Mouse (Mus musculus): ENCODE results near the gene Atp2c2. TPM values are rescaled to one million over a fixed set of nuclear protein-coding genes. Genes with fewer than 3 reads are reported as not detected.
A peak's percentile ranks its signal among the peaks of the same experiment; 100 is the strongest.

Gene Atp2c2
- polyA plus RNA-seq, 1 experiment from 2014 or later = 0.51 TPM

DNA sequence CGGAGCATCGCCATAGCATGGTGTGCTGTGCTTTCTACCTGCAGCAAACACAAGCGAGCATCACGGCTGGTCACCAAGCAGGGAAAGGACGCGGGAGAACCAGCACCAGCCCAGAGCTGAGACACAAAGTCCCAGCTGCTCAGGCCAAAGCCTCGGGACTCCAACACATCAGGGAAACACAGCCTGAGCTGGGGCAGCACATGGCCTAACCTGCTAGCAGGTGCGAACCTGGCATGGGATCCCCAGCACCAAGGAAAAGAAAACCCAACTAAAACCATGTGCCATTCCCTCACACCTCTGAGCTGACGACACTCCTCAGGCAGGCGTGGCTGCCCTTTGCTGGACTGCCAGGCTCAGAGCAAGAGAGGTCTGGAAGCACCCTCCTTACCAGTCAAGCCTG is 65.5 kb downstream of the Atp2c2 start:
- H3K36me3 ChIP-seq (ENCODE audit: control insufficient read depth, insufficient read depth, low read length) = peaks cover 5% of the 10 kb centered on the region; the same call in 1 of the 2 replicates
- H3K27ac ChIP-seq (ENCODE audit: low read depth, low read length) = peak overlapping the region; percentile 25
- H3K9me3 ChIP-seq (ENCODE audit: control insufficient read depth, low read length) = no peaks in the 10 kb centered on the region
- ATAC-seq (replicated peaks; ENCODE audit: low FRiP score) = no peak
- H3K27me3 ChIP-seq (replicated peaks; ENCODE audit: control insufficient read depth, insufficient read depth, low read length) = no peaks in the 10 kb centered on the region
- H3K4me3 ChIP-seq (ENCODE audit: low read depth, low read length) = no peak overlapping the region
- H3K4me1 ChIP-seq (replicated peaks; ENCODE audit: control insufficient read depth, insufficient read depth, low read length) = peaks cover 18% of the 10 kb centered on the region
- no peak for DNase-seq (ENCODE audit: low spot score)
- 83% methylated on average over 10 of the region's 10 CpGs for WGBS
- H3K9ac ChIP-seq (ENCODE audit: low read depth, low read length) = no peak overlapping the region
- peak overlapping the region; percentile 44 for H3K4me2 ChIP-seq

DNA sequence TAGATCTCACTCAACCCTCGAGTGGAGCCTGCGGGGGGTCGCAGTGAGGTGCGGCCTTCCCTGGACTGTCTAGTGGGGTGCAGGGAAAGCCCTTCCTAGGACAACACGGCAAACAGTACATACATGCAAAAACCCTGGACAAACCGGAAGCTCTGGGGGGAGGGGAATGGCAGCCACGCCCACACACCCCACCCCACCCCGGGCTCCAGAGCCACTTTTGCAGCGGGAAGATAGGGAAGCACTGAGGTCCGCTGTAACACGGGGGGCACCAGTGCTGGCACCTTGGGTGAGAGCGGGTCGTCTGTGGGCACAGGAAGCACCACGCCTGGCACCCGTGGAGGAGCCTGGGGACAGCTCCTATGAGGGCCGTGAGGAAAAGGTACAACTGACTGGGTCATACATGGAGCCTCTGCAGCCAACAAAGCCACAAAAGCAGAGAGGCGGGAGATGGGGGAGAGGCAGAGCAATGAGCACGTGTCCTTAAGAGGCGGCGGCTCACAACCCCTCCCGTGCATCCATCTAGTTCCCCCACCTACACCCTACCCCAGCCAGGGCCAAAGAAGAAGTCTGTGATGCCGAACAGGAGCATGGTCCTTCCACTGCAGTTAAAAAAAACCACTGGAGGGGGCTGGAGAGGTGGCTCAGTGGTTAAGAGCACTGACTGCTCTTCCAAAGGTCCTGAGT is 66.1 kb downstream of the Atp2c2 start:
- Histone ChIP-seq H3K4me1 (replicated peaks; ENCODE audit: control insufficient read depth, insufficient read depth, low read length) (peaks cover 18% of the 10 kb centered on the region), H3K9me3 (ENCODE audit: control insufficient read depth, low read length) (no peaks in the 10 kb centered on the region), H3K27ac (ENCODE audit: low read depth, low read length) (peak overlapping the region; percentile 25), H3K36me3 (ENCODE audit: control insufficient read depth, insufficient read depth, low read length) (peaks cover 5% of the 10 kb centered on the region; the same call in 1 of the 2 replicates), H3K27me3 (replicated peaks; ENCODE audit: control insufficient read depth, insufficient read depth, low read length) (no peaks in the 10 kb centered on the region), H3K4me3 (ENCODE audit: low read depth, low read length) (peak overlapping the region; percentile 20; the same call in 1 of the 2 replicates), H3K4me2 (peak overlapping the region; percentile 44), H3K9ac (ENCODE audit: low read depth, low read length) (peak overlapping the region; percentile 40; the same call in 1 of the 2 replicates)
- 63% methylated on average over 22 of the region's 22 CpGs for WGBS
- peak; percentile 73 for ATAC-seq (replicated peaks; ENCODE audit: low FRiP score)
- DNase-seq (ENCODE audit: low spot score) = peak; percentile 56

DNA sequence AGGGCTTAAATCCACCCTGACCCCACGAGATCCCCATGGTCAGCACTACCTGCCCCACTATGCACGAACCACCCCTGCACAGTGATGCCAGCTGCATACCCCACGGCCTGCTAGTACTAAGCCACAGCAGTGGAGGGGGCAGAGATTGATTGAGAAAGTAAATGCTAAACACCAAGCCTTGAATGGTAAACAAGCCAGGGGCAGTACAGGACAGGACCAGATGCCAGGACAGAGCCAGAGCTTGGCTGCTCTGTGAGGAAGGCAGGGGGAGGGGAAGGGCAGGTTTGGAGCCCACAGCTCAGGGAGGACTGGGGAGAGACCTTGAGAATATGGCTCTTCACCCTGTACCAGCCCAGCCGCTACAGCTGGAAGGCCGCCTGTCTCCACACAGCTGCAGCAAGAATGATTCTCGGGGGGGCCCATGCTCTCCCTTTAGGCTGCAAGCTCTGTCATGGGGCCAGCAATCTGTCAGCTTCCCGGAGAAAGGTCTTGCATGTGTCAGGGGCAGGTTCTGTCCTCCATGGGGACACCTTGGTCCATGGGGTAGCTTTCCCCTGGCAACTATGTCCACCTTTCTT is 76.9 kb downstream of the Atp2c2 start:
- Histone ChIP-seq H3K4me2 (no peak overlapping the region; the same call in 1 of the 2 replicates), H3K27me3 (replicated peaks; ENCODE audit: control insufficient read depth, insufficient read depth, low read length) (no peaks in the 10 kb centered on the region), H3K27ac (ENCODE audit: low read depth, low read length) (no peak overlapping the region), H3K36me3 (ENCODE audit: control insufficient read depth, insufficient read depth, low read length) (no peaks in the 10 kb centered on the region), H3K4me3 (ENCODE audit: low read depth, low read length) (no peak overlapping the region), H3K4me1 (replicated peaks; ENCODE audit: control insufficient read depth, insufficient read depth, low read length) (peaks cover 13% of the 10 kb centered on the region; the same call in 1 of the 2 replicates), H3K9me3 (ENCODE audit: control insufficient read depth, low read length) (no peaks in the 10 kb centered on the region), H3K9ac (ENCODE audit: low read depth, low read length) (no peak overlapping the region)
- WGBS = 86% methylated on average over 7 of the region's 7 CpGs
- ATAC-seq (replicated peaks; ENCODE audit: low FRiP score) = no peak
- DNase-seq (ENCODE audit: low spot score) = no peak

GRCm38 (mm10) chr8:119777765-119778164 is 78.0 kb downstream of the Atp2c2 start:
- WGBS = 33% methylated on average over 7 of the region's 7 CpGs
- H3K4me2 ChIP-seq = peak overlapping the region; percentile 97
- peaks cover 13% of the 10 kb centered on the region; the same call in 1 of the 2 replicates for H3K4me1 ChIP-seq (replicated peaks; ENCODE audit: control insufficient read depth, insufficient read depth, low read length)
- no peaks in the 10 kb centered on the region for H3K27me3 ChIP-seq (replicated peaks; ENCODE audit: control insufficient read depth, insufficient read depth, low read length)
- DNase-seq (ENCODE audit: low spot score) = no peak
- H3K36me3 ChIP-seq (ENCODE audit: control insufficient read depth, insufficient read depth, low read length) = no peaks in the 10 kb centered on the region
- ATAC-seq (replicated peaks; ENCODE audit: low FRiP score) = peak; percentile 13
- H3K9ac ChIP-seq (ENCODE audit: low read depth, low read length) = peak overlapping the region; percentile 88
- peak overlapping the region; percentile 54 for H3K27ac ChIP-seq (ENCODE audit: low read depth, low read length)
- H3K9me3 ChIP-seq (ENCODE audit: control insufficient read depth, low read length) = no peaks in the 10 kb centered on the region
- H3K4me3 ChIP-seq (ENCODE audit: low read depth, low read length) = peak overlapping the region; percentile 74

- no peaks in the 10 kb centered on the region for H3K36me3 ChIP-seq (ENCODE audit: control insufficient read depth, insufficient read depth, low read length)
- WGBS = under 1% methylated on average over 18 of the region's 18 CpGs
- DNase-seq (ENCODE audit: low spot score) (peak; percentile 99), ATAC-seq (replicated peaks; ENCODE audit: low FRiP score) (peak; percentile 98)
- H3K4me2 ChIP-seq = peak within 1 kb of the TSS; percentile 97
- H3K9ac ChIP-seq (ENCODE audit: low read depth, low read length) = peak within 1 kb of the TSS; percentile 88
- H3K9me3 ChIP-seq (ENCODE audit: control insufficient read depth, low read length) = no peaks in the 10 kb centered on the region
- H3K4me3 ChIP-seq (ENCODE audit: low read depth, low read length) = peak within 1 kb of the TSS; percentile 74
- H3K27ac ChIP-seq (ENCODE audit: low read depth, low read length) = peak within 1 kb of the TSS; percentile 54
- H3K27me3 ChIP-seq (replicated peaks; ENCODE audit: control insufficient read depth, insufficient read depth, low read length) = no peaks in the 10 kb centered on the region
- H3K4me1 ChIP-seq (replicated peaks; ENCODE audit: control insufficient read depth, insufficient read depth, low read length) = peaks cover 13% of the 10 kb centered on the region; the same call in 1 of the 2 replicates
These were observed 78.5 kb downstream of the Atp2c2 start, which contains the start of gene Tldc1 for GRCm38 (mm10) chr8:119778263-119778662. Tldc1 (minus strand) TSS chr8:119778416.

DNA sequence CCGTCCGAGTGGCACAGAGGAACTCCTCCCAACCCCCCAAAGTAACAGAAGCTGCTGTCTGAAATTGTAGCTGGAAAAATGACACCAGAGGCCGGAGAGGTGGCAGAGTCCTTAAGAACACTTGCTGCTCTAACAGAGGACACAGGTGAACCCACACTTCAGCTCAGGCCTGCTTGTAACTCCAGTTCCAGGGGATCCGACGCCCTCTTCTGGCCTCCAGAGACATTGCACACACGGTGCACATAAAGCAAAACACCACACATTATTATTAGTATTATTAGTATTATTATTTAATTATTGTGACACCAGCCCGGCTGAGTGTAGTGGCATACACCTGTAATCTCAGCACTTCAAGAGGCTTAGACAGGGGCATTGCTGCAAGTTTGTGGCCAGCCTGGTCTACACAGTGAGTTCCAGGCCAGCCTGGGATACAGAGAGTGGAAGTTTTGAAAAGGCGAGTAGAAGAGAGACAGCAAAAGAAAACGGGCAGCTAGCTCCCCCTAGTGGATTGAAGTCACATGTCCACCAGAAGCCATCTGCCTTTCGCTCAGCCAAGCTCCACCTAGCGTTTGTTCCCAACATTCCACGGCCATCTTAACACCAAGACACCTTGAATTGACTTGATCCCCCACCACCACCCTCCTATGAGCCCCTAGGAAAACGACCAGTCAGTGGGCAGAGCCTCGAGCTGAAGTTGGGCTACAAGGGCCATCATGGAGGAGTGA is 79.4 kb downstream of the Atp2c2 start:
- Histone ChIP-seq H3K27ac (ENCODE audit: low read depth, low read length) (no peak overlapping the region), H3K4me1 (replicated peaks; ENCODE audit: control insufficient read depth, insufficient read depth, low read length) (peaks cover 13% of the 10 kb centered on the region; the same call in 1 of the 2 replicates), H3K27me3 (replicated peaks; ENCODE audit: control insufficient read depth, insufficient read depth, low read length) (no peaks in the 10 kb centered on the region), H3K4me3 (ENCODE audit: low read depth, low read length) (peak overlapping the region; percentile 74; the same call in 1 of the 2 replicates), H3K9ac (ENCODE audit: low read depth, low read length) (no peak overlapping the region), H3K36me3 (ENCODE audit: control insufficient read depth, insufficient read depth, low read length) (no peaks in the 10 kb centered on the region), H3K9me3 (ENCODE audit: control insufficient read depth, low read length) (no peaks in the 10 kb centered on the region), H3K4me2 (peak overlapping the region; percentile 97)
- 23% methylated on average over 14 of the region's 14 CpGs for WGBS
- DNase-seq (ENCODE audit: low spot score) (peak; percentile 76), ATAC-seq (replicated peaks; ENCODE audit: low FRiP score) (0 out of 2 replicates have a peak, but pooled peaks have one; percentile 3)

GRCm38 (mm10) chr8:119780402-119781049 is 80.7 kb downstream of the Atp2c2 start:
- ATAC-seq (replicated peaks; ENCODE audit: low FRiP score) (no peak), DNase-seq (ENCODE audit: low spot score) (no peak)
- Histone ChIP-seq H3K27ac (ENCODE audit: low read depth, low read length) (no peak overlapping the region), H3K4me3 (ENCODE audit: low read depth, low read length) (no peak overlapping the region), H3K4me2 (no peak overlapping the region), H3K9ac (ENCODE audit: low read depth, low read length) (no peak overlapping the region), H3K27me3 (replicated peaks; ENCODE audit: control insufficient read depth, insufficient read depth, low read length) (no peaks in the 10 kb centered on the region), H3K36me3 (ENCODE audit: control insufficient read depth, insufficient read depth, low read length) (no peaks in the 10 kb centered on the region), H3K4me1 (replicated peaks; ENCODE audit: control insufficient read depth, insufficient read depth, low read length) (peaks cover 18% of the 10 kb centered on the region; the same call in 1 of the 2 replicates), H3K9me3 (ENCODE audit: control insufficient read depth, low read length) (no peaks in the 10 kb centered on the region)
- WGBS = 72% methylated on average over 9 of the region's 9 CpGs

Measured in liver, embryonic 11.5 days (tissue).